In genomic region chrX:169789702-169790101, GRCm38 (mm10) we compare ENCODE assay signal across 25 mouse cellular contexts. TPM values are rescaled to one million over a fixed set of nuclear protein-coding genes. Genes with fewer than 3 reads are reported as not detected.
"Had no signal": no experiment of that assay in that cellular context is flagged by ENCODE, and none has a peak within 500 bp of the region (broad histone marks: within the 10 kb centered on the region; RNA-seq: fewer than 3 reads in every experiment).

No protein-coding gene starts in this region.

- H3K27me3 ChIP-seq: lung, embryonic 15.5 days; neural tube, embryonic 15.5 days; stomach, embryonic 15.5 days had no signal

- H3K27ac ChIP-seq: lung, embryonic 15.5 days; midbrain, embryonic 10.5 days; midbrain, embryonic 12.5 days; neural tube, embryonic 13.5 days; neural tube, embryonic 15.5 days; stomach, embryonic 15.5 days; stomach, postnatal 0 days had no signal

- H3K9me3 ChIP-seq: lung, embryonic 15.5 days; midbrain, embryonic 10.5 days; midbrain, embryonic 12.5 days; neural tube, embryonic 13.5 days; neural tube, embryonic 15.5 days; stomach, embryonic 15.5 days had no signal

- H3K4me2 ChIP-seq: lung, embryonic 15.5 days; midbrain, embryonic 12.5 days; neural tube, embryonic 13.5 days; neural tube, embryonic 15.5 days; stomach, embryonic 15.5 days had no signal

- H3K4me1 ChIP-seq: lung, embryonic 15.5 days; neural tube, embryonic 13.5 days; neural tube, embryonic 15.5 days; stomach, embryonic 15.5 days had no signal

- H3K9ac ChIP-seq: liver, postnatal 0 days; lung, embryonic 15.5 days; midbrain, embryonic 12.5 days; neural tube, embryonic 13.5 days; neural tube, embryonic 15.5 days; stomach, embryonic 15.5 days had no signal

- H3K4me3 ChIP-seq: lung, embryonic 15.5 days; midbrain, embryonic 10.5 days; midbrain, embryonic 12.5 days; myocyte; neural tube, embryonic 13.5 days; neural tube, embryonic 15.5 days; stomach, embryonic 15.5 days had no signal

- H3K36me3 ChIP-seq: lung, embryonic 15.5 days; midbrain, embryonic 10.5 days; midbrain, embryonic 12.5 days; neural tube, embryonic 13.5 days; neural tube, embryonic 15.5 days; stomach, embryonic 15.5 days had no signal

- DNase-seq: liver, postnatal 0 days; lung, adult 2 months; lung, postnatal 4 days; midbrain, embryonic 14.5 days; retina, postnatal 1 day; right cerebral cortex, adult 18-20 months; right cerebral cortex, postnatal 14 days; thymus, adult 2 months; thymus, postnatal 25 days; thymus, postnatal 4 days had no signal

RNA-seq across cellular contexts. Expression of gene 4933400A11Rik, which starts 10.3 kb away (rescaled TPM):
- total RNA-seq: megakaryocyte, adult 5-6 weeks; megakaryocyte-erythroid progenitor cell, adult 5-6 weeks had no signal
- polyA plus RNA-seq: liver, postnatal 0 days; lung, adult 2 months; lung, postnatal 0 days; midbrain, embryonic 12.5 days; midbrain, embryonic 14.5 days; midbrain, embryonic 16.5 days; myocyte; neural tube, embryonic 11.5 days; neural tube, embryonic 15.5 days; spleen, adult 2 months; thymus, adult 2 months; urinary bladder, adult 2 months had no signal
